Mouse (Mus musculus): ENCODE results near the gene Nepn.

The Nepn gene

DNA sequence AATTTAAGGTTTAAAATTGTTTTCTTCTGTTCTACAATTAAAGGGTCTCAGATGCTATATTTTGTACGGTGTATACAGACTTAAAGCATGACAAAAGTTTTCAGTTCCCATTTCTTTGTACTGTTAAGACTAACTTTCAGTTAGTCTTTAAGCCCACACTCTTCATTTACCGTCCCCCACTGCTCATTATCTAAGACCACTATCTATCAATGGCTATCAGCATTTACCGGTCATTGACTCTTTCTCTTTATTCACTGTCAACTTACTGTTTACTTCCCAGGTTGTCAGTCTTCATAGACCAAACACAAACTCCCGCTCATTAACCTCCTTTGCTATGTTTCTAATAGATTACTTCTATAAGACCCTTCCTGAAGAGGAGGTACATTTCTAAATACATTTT is 1.6 kb upstream of the Nepn start:
- no peak for TF ChIP-seq GATA4 (IDR thresholded peaks at IDR 0.05; ENCODE audit: insufficient replicate concordance, low read length)

GRCm38 (mm10) chr10:52389438-52389837 is 666 bp downstream of the Nepn start:
- TF ChIP-seq GATA4 (IDR thresholded peaks at IDR 0.05; ENCODE audit: insufficient replicate concordance, low read length): no peak

DNA sequence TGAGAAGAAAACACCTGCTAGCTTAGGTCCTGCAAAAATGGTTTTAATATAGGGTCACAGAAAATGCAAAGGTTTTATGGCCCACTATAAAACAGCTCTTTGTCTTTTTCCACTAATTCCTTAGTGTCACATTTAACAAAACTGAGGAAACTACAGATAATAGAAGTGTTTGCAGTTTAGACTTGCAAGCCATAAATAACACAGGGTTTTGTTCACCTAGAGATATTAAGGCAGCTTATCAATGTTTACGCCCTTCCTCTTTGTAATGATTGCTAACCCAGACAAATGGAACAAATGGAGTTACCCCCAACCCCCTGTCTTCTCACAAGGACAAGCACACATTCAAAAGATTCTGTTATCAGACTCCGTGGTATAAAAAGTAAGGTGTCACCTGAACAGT is 2.4 kb downstream of the Nepn start:
- TF ChIP-seq GATA4 (IDR thresholded peaks at IDR 0.05; ENCODE audit: insufficient replicate concordance, low read length): no peak

GRCm38 (mm10) chr10:52396647-52397046 is 7.9 kb downstream of the Nepn start:
- no peak for TF ChIP-seq GATA4 (IDR thresholded peaks at IDR 0.05; ENCODE audit: insufficient replicate concordance, low read length)

DNA sequence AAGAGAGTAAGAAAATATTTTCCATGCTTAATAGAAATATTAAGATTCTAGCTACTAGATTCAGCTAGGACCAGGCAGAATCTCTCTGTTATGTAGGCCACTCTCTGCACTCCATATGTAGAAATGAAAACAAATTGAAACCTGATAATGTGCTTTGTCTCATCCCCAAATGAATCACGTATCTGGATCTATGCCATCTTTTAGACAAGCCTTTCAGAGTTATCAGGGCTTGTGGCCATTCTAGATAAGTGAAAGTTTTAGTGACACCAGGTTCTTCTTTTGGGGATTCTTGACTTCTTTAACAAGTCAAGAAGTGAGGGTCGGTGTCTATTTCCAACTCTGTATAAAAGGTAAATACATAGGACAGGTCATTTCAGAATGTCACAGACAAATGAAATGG is 9.9 kb downstream of the Nepn start:
- TF ChIP-seq GATA4 (IDR thresholded peaks at IDR 0.05; ENCODE audit: insufficient replicate concordance, low read length): no peak

DNA sequence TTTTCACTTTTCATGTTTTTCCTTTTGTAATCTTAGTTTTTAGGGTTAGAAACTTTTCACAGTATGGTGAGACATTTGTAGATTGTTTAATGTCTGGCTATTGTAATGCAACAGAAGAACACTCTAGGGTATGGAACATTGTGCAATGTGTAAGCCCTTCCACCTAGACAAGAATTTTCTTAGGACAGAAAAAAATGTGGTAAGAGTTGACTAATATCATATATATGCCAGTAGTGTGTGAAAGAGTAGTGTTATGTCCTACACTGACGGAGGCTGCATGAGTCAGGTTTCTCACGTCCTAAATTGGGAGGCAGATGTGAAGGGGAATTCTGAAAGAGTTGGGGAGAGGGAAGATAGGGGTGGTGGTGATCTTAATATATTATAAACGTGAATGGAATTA is 10.9 kb downstream of the Nepn start:
- no peak for TF ChIP-seq GATA4 (IDR thresholded peaks at IDR 0.05; ENCODE audit: insufficient replicate concordance, low read length)

DNA sequence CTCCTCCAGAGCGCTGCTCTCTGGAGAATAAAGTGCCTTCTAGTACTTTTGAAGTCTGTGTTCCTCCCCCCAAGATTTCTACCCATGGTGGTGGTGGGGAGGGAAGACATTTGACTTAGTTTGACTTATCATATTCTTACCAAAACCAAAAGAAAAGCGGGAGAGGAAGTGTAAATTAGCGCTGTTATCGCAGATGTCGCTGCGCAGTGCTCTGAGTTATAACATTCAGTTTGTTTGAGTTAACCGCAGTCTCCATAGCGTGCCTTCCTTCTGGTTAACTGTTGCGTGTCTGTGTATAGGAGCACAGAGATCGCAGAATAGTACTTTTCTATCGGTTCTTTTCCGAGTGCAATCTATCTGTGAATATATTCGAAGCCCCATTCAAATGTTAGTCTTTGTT is 16.4 kb downstream of the Nepn start:
- TF ChIP-seq GATA4 (IDR thresholded peaks at IDR 0.05; ENCODE audit: insufficient replicate concordance, low read length): no peak

- TF ChIP-seq GATA4 (IDR thresholded peaks at IDR 0.05; ENCODE audit: insufficient replicate concordance, low read length): no peak
Measured at GRCm38 (mm10) chr10:52407526-52407925, 18.8 kb downstream of the Nepn start.

DNA sequence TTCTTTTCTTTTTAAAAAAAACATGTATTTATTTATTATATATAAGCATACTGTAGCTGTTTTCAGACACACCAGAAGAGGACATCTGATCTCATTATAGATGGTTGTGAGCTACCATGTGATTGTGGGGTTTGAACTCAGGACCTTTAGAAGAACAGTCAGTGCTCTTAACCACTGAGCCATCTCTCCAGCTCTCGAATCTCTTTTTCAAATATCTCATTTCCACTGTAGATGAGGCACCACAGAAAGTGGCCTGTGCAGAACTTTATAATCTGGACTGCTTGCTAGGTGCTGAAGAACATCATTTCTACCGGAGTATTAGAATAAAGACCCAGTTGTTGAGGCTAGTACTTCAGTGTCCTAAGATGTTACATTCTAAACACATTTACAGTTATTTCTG is 26.2 kb downstream of the Nepn start:
- TF ChIP-seq GATA4 (IDR thresholded peaks at IDR 0.05; ENCODE audit: insufficient replicate concordance, low read length): no peak

- no peak for TF ChIP-seq GATA4 (IDR thresholded peaks at IDR 0.05; ENCODE audit: insufficient replicate concordance, low read length)
Measured at GRCm38 (mm10) chr10:52416458-52416857, 27.7 kb downstream of the Nepn start.

DNA sequence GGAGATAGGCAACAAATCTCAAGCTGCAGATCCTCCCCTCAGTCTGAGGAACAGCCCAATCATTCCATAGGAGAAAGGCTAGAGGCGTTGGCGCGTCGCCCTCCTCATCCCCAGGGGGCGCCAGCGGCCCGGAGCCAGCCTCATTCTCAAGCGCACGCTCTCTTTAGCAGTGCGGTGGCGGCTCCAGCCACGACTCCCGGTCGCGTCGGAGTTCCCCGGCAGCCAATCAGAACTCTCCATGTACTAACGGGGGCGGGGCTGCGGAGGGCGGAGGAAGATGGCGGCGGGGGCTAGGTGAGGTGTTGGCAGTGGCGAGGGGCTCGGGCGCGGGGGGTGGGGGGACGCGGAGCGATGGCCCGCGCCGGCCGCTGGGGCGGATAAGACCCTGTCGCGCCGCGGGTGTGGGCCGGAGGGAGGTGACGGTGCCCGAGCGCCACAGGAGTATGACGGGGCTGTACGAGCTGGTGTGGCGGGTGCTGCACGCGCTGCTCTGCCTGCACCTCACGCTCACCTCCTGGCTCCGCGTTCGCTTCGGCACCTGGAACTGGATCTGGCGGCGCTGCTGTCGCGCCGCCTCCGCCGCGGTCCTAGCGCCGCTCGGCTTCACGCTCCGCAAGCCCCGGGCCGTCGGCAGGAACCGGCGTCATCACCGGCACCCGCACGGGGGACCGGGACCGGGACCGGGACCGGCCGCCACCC is 28.7 kb downstream of the Nepn start, which contains the start of gene Nus1:
Nus1 (plus strand) TSS at position 249 of the 699 bp plus-strand sequence.
- TF ChIP-seq GATA4 (IDR thresholded peaks at IDR 0.05; ENCODE audit: insufficient replicate concordance, low read length): no peak; the same call in 1 of the 2 replicates

DNA sequence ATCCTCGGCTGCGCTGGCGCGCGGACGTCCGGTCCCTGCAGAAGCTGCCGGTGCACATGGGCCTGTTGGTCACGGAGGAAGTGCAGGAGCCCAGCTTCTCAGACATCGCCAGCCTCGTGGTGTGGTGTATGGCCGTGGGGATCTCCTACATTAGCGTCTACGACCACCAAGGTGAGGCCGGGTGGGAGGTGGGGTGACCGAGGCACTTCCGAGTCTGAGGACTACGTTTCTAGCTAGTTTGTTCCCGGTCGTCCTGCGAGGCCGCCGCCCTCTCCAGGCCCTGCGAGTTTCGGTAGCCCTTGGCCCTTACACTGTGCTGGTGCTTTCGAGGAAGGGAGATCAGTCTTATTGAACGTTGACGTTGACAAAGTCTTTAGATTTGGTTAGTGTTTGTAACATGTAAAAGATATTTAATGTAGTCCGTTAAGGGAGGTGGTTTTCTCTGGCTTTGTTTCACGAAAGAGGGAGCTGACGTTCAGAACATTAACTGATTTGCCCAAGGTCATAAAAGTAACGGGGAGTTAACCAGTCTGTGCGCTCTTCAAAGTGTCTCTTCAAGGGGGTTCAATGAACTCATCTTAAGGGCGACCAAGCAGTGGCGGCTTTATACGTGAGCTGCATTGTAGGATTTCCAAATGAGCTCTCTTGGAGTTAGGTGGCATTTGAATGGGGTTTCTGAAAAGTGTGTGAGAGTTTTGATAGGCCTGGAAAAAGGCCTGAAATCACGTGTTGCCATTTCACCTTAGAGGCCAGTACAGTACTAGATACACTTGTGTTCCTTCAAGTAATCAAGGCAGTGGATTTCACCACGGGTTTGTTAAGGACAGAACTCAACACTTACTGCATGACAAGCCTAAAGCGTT is 29.5 kb downstream of the Nepn start:
- TF ChIP-seq GATA4 (IDR thresholded peaks at IDR 0.05; ENCODE audit: insufficient replicate concordance, low read length): no peak

DNA sequence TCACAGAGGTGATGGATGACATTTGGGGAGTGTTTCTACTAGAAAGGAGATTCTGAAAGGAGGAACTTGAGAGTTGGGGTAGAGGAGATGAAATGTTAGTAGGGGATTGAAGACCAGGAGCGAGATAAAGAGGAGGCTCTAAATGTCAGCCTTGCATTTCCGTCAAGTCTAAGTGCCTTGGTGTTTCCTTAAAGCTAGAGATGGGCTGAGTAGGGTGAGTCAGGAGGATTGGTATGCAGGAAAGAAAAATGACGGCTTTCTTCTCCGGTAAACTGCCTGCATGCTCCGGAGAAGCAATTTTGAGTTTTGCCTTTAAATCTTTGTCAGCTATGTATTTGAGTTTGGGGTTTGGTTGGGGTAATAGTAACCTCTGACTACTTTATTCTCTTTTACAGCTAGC is 30.2 kb downstream of the Nepn start:
- no peak for TF ChIP-seq GATA4 (IDR thresholded peaks at IDR 0.05; ENCODE audit: insufficient replicate concordance, low read length)

DNA sequence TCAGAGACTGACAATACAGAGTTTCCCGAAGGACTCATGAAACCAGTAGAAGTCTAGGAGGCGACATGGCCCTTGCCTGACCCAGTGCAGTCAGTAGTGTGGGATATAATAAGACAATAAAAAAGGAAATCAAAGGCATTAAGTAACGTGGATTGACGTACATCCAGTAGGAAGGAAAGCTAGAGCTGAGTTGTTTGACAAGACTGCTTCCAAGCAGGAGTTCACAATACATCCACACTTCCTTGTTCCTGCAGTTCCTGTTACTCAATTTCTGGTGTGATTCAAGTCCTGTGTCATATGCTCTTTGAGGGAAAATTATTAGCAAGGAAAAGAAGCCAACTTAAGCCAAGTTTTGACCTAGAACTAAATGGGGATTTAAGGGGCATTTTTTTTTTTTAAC is 30.6 kb downstream of the Nepn start:
- no peak for TF ChIP-seq GATA4 (IDR thresholded peaks at IDR 0.05; ENCODE audit: insufficient replicate concordance, low read length)

DNA sequence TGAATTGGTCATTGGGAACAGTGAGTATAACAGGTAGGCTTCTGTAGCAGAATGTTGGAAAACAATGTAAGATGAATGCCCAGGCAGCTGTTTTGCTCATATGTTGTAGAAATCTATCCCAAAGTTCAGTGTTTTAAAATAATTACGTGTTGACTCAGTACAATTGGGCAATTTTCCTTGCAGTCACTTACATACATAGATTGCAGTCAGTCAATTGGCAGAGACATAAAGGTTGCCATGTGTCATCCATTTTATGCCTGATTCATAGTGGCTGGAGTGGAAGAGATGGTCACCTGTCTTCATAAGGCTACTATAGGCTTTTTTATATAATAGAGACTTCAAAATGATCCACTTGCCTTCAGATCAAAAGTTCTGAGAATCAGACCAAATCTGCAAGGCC is 31.8 kb downstream of the Nepn start:
- TF ChIP-seq GATA4 (IDR thresholded peaks at IDR 0.05; ENCODE audit: insufficient replicate concordance, low read length): no peak

DNA sequence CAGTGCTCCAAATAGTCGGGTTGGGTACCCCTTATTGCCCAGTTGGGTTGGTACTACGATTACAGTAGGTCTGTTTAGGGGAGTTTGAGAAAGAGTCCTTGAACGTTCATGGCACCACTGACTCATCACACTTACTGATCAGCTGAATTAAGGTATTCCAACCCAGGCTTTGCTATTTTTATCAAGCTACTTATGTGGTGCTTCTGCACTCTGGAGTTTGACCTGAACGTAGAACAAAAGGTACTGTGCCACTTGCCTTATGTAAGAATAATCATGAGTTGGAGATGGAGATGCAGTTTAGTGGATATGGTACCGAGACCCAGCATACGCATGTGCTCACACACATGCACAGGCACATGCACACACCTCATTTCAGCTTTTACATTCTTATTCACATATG is 32.9 kb downstream of the Nepn start:
- TF ChIP-seq GATA4 (IDR thresholded peaks at IDR 0.05; ENCODE audit: insufficient replicate concordance, low read length): no peak
